ENCODE assay signal across 15 mouse cellular contexts in genomic region chr2:163676745-163677144, GRCm38 (mm10). TPM values are rescaled to one million over a fixed set of nuclear protein-coding genes. Genes with fewer than 3 reads are reported as not detected.
A peak's percentile ranks its signal among the peaks of the same experiment; 100 is the strongest.
DNase-seq lines count a peak whose midpoint lies in the region; ATAC-seq and TF ChIP-seq lines count a peak whose summit lies in the region.
"Had no signal": no experiment of that assay in that cellular context is flagged by ENCODE, and none has a peak within 500 bp of the region (broad histone marks: within the 10 kb centered on the region; RNA-seq: fewer than 3 reads in every experiment).

No protein-coding gene starts in this region.

- TF ChIP-seq CTCF in gastrocnemius, adult 2 months (IDR thresholded peaks at IDR 0.05) = no peak
- no peak for TF ChIP-seq CTCF in bone marrow macrophage, adult 2 months (IDR thresholded peaks at IDR 0.05; ENCODE audit: low read depth, low read length)

- DNase-seq in gastrocnemius, adult 2 months = no peak
- DNase-seq in gastrocnemius, postnatal 14 days = no peak
- no peak for DNase-seq in limb, embryonic 10.5 days (ENCODE audit: low spot score)
- DNase-seq in thymus, adult 18-20 months = no peak
- DNase-seq: adrenal gland, postnatal 14 days; cerebellum, adult 18-20 months; kidney, postnatal 14 days; right cerebral cortex, postnatal 14 days; thymus, postnatal 4 days had no signal

- 86% methylated on average over 3 of the region's 3 CpGs for WGBS in limb, embryonic 15.5 days
- 99% methylated on average over 3 of the region's 3 CpGs for WGBS in limb, embryonic 10.5 days
- 95% methylated on average over 3 of the region's 3 CpGs for WGBS in kidney, embryonic 14.5 days

- H3K4me1 ChIP-seq in limb, embryonic 15.5 days = peaks cover 33% of the 10 kb centered on the region
- H3K4me1 ChIP-seq in limb, embryonic 10.5 days = peaks cover 11% of the 10 kb centered on the region
- peaks cover 43% of the 10 kb centered on the region for H3K4me1 ChIP-seq in bone marrow macrophage, adult 2 months (ENCODE audit: control insufficient read depth, insufficient read depth, low read length)
- peaks cover 23% of the 10 kb centered on the region for H3K4me1 ChIP-seq in kidney, embryonic 14.5 days (ENCODE audit: control insufficient read depth, insufficient read depth, low read length)

- peak overlapping the region; percentile 91 for H3K27ac ChIP-seq in gastrocnemius, adult 2 months
- H3K27ac ChIP-seq in limb, embryonic 15.5 days = peak overlapping the region; percentile 83
- no peak overlapping the region for H3K27ac ChIP-seq in limb, embryonic 10.5 days
- peak overlapping the region; percentile 47 for H3K27ac ChIP-seq in bone marrow macrophage, adult 2 months (ENCODE audit: insufficient read depth, low read depth, low read length)
- H3K27ac ChIP-seq in kidney, embryonic 14.5 days (ENCODE audit: low read depth, low read length) = no peak overlapping the region
- H3K27ac ChIP-seq: hindbrain, embryonic 12.5 days had no signal

- no peak overlapping the region for H3K9ac ChIP-seq in limb, embryonic 15.5 days
- no peak overlapping the region for H3K9ac ChIP-seq in kidney, embryonic 14.5 days (ENCODE audit: low read depth, low read length)
- H3K9ac ChIP-seq: hindbrain, embryonic 12.5 days had no signal

- intact Hi-C loops in gastrocnemius, adult 2 months (cut with DNase I) = no loop called here
- intact Hi-C loops in gastrocnemius, postnatal 14 days (cut with DNase I; ENCODE audit: low total_unique reads) = no loop called here

- H3K36me3 ChIP-seq in limb, embryonic 15.5 days = no peaks in the 10 kb centered on the region
- no peaks in the 10 kb centered on the region for H3K36me3 ChIP-seq in limb, embryonic 10.5 days
- no peaks in the 10 kb centered on the region for H3K36me3 ChIP-seq in kidney, embryonic 14.5 days (ENCODE audit: control insufficient read depth, insufficient read depth, low read length)
- H3K36me3 ChIP-seq: hindbrain, embryonic 12.5 days had no signal

- no peak for ATAC-seq in limb, embryonic 15.5 days (ENCODE audit: insufficient number of reproducible peaks, low FRiP score, low TSS enrichment, low read depth)
- peak; percentile 80 for ATAC-seq in megakaryocyte progenitor cell, adult 5-6 weeks (replicated peaks; ENCODE audit: poor library complexity)
- no peak for ATAC-seq in kidney, embryonic 14.5 days (ENCODE audit: low FRiP score, low TSS enrichment)
- ATAC-seq: Patski had no signal

- TF ChIP-seq POLR2A in bone marrow macrophage, adult 2 months (IDR thresholded peaks at IDR 0.05; ENCODE audit: borderline replicate concordance, low read depth, low read length) = no peak

- H3K9me3 ChIP-seq in limb, embryonic 15.5 days = no peaks in the 10 kb centered on the region
- H3K9me3 ChIP-seq in limb, embryonic 10.5 days (replicated peaks) = no peaks in the 10 kb centered on the region
- no peaks in the 10 kb centered on the region for H3K9me3 ChIP-seq in kidney, embryonic 14.5 days (ENCODE audit: control insufficient read depth, low read length)
- H3K9me3 ChIP-seq: hindbrain, embryonic 12.5 days had no signal

- H3K27me3 ChIP-seq in limb, embryonic 15.5 days = no peaks in the 10 kb centered on the region
- no peaks in the 10 kb centered on the region for H3K27me3 ChIP-seq in limb, embryonic 10.5 days (ENCODE audit: low read depth, poor library complexity, severe bottlenecking)
- H3K27me3 ChIP-seq in kidney, embryonic 14.5 days (ENCODE audit: control insufficient read depth, insufficient read depth, low read length) = no peaks in the 10 kb centered on the region
- H3K27me3 ChIP-seq: hindbrain, embryonic 12.5 days; Patski had no signal

- no peak overlapping the region for H3K4me3 ChIP-seq in gastrocnemius, adult 2 months
- no peak overlapping the region for H3K4me3 ChIP-seq in limb, embryonic 15.5 days
- H3K4me3 ChIP-seq in limb, embryonic 10.5 days = no peak overlapping the region
- no peak overlapping the region for H3K4me3 ChIP-seq in bone marrow macrophage, adult 2 months (ENCODE audit: insufficient read depth, low read length)
- H3K4me3 ChIP-seq in kidney, embryonic 14.5 days (ENCODE audit: low read length) = no peak overlapping the region
- H3K4me3 ChIP-seq: hindbrain, embryonic 12.5 days had no signal

- no peak overlapping the region for H3K4me2 ChIP-seq in limb, embryonic 15.5 days
- no peak overlapping the region for H3K4me2 ChIP-seq in kidney, embryonic 14.5 days (replicated peaks; ENCODE audit: low read depth, low read length)
- H3K4me2 ChIP-seq: hindbrain, embryonic 12.5 days had no signal

RNA-seq across cellular contexts. Expression of gene Pkig, which starts 18.6 kb away (rescaled TPM):
- 100 to 1,000 TPM in 1 of 2 experiments, 10 to 100 TPM in 1; 93.9 to 125 TPM for total RNA-seq in gastrocnemius, adult 2 months (2021)
- 10 to 100 TPM; 78.2 to 85.3 TPM for total RNA-seq in gastrocnemius, postnatal 14 days (2021)
- polyA plus RNA-seq in limb, embryonic 15.5 days (2015; fragmentation: Nextera tagmentation; extraction: Ambion mirVana) = 119 and 151 TPM in 2 replicates
- polyA plus RNA-seq in limb, embryonic 10.5 days (2016; fragmentation: Nextera tagmentation; extraction: Ambion mirVana) = 191 and 204 TPM in 2 replicates
- 83.8 and 87.8 TPM in 2 replicates for polyA plus RNA-seq in bone marrow macrophage, adult 2 months (2012; ENCODE audit: insufficient read depth, insufficient read length, missing spikeins)
- total RNA-seq in megakaryocyte progenitor cell, adult 5-6 weeks (2015) = 50.8 and 54.4 TPM in 2 replicates
- 52.9 and 56.3 TPM in 2 replicates for total RNA-seq in megakaryocyte progenitor cell, adult 5-6 weeks (2017)
- polyA plus RNA-seq in kidney, embryonic 14.5 days (2014; fragmentation: Nextera tagmentation; extraction: Ambion mirVana) = 187 and 203 TPM in 2 replicates

RNA-seq across cellular contexts. Expression of gene Serinc3, which starts 31.8 kb away (rescaled TPM):
- total RNA-seq in gastrocnemius, adult 2 months (2021) = 100 to 1,000 TPM; 118 to 147 TPM
- 100 to 1,000 TPM; 124 to 167 TPM for total RNA-seq in gastrocnemius, postnatal 14 days (2021)
- polyA plus RNA-seq in limb, embryonic 15.5 days (2015; fragmentation: Nextera tagmentation; extraction: Ambion mirVana) = 40.3 and 41.3 TPM in 2 replicates
- 17.3 and 20.4 TPM in 2 replicates for polyA plus RNA-seq in limb, embryonic 10.5 days (2016; fragmentation: Nextera tagmentation; extraction: Ambion mirVana)
- 1,486 and 1,613 TPM in 2 replicates for polyA plus RNA-seq in bone marrow macrophage, adult 2 months (2012; ENCODE audit: insufficient read depth, insufficient read length, missing spikeins)
- 641 and 693 TPM in 2 replicates for total RNA-seq in megakaryocyte progenitor cell, adult 5-6 weeks (2015)
- 470 and 502 TPM in 2 replicates for total RNA-seq in megakaryocyte progenitor cell, adult 5-6 weeks (2017)
- polyA plus RNA-seq in kidney, embryonic 14.5 days (2014; fragmentation: Nextera tagmentation; extraction: Ambion mirVana) = 35.4 and 43.0 TPM in 2 replicates

Comparison
In these comparisons a context has a peak if more than half of its experiments do, and no peak if none do; other contexts are left out.
1. H3K27ac ChIP-seq: peak in gastrocnemius, adult 2 months (single experiment), limb, embryonic 15.5 days (single experiment) and bone marrow macrophage, adult 2 months (single experiment); none in limb, embryonic 10.5 days (single experiment) and kidney, embryonic 14.5 days (single experiment).
2. RNA of gene Serinc3, which starts 31.8 kb away (polyA plus RNA-seq): 1,486 to 1,613 TPM in bone marrow macrophage, adult 2 months; 35.4 to 43.0 TPM in kidney, embryonic 14.5 days, 40.3 to 41.3 TPM in limb, embryonic 15.5 days and 17.3 to 20.4 TPM in limb, embryonic 10.5 days; every median in the first group is over 10 times any median in the second.